Mouse (Mus musculus) MEL (cell line): ENCODE results near the gene Olfr520. TPM values are rescaled to one million over a fixed set of nuclear protein-coding genes. Genes with fewer than 3 reads are reported as not detected.
"Not testable (repeated sequence)": the region's sequence is repeated elsewhere in the genome, so short reads cannot be mapped to it uniquely, and the experiment has no call there.

Experiments used
- DNase-seq: peaks from one replicate; pipeline ENCODE4 v3.0.0; 2011; ENCODE audit warnings: low read depth, low spot score
- H3K27ac ChIP-seq: 2 replicates; pipeline ENCODE4 v1.5.1; 2012; ENCODE audit warnings: low read depth, mild to moderate bottlenecking, control low read depth, low read length, moderate library complexity; ENCODE audit not compliant: control insufficient read depth
- H3K27me3 ChIP-seq, 2 experiments: fragments of 150-350 bp in 1 of 2; sonication (generic) in 1 of 2; 2 replicates each; pipeline ENCODE4 v1.6.1; 2012; ENCODE audit warnings: low read length in 2 of 2, mild to moderate bottlenecking in 2 of 2, improper control_type of control experiment in 1 of 2, moderate library complexity in 1 of 2; ENCODE audit not compliant: insufficient read depth in 2 of 2, control insufficient read depth in 1 of 2
- H3K36me3 ChIP-seq, 2 experiments: 2 replicates each; pipeline ENCODE4 v1.6.1; 2012 to 2014; ENCODE audit warnings: low read length in 2 of 2, improper control_type of control experiment in 1 of 2, inconsistent platforms in 1 of 2, mild to moderate bottlenecking in 1 of 2; ENCODE audit not compliant: insufficient read depth in 2 of 2, control insufficient read depth in 1 of 2
- H3K4me1 ChIP-seq, 2 experiments: fragments of 150-350 bp in 1 of 2; sonication (generic) in 1 of 2; 2 replicates each; pipeline ENCODE4 v1.6.1; 2012; ENCODE audit warnings: low read length in 2 of 2, improper control_type of control experiment in 1 of 2, mild to moderate bottlenecking in 1 of 2; ENCODE audit not compliant: insufficient read depth in 2 of 2, control insufficient read depth in 1 of 2
- H3K4me3 ChIP-seq, 2 experiments: fragments of 150-350 bp in 1 of 2; sonication (generic) in 1 of 2; 2 replicates each; pipeline ENCODE4 v1.5.1; 2012; ENCODE audit warnings: low read depth in 2 of 2, low read length in 2 of 2, mild to moderate bottlenecking in 2 of 2, moderate library complexity in 2 of 2, control low read depth in 1 of 2, improper control_type of control experiment in 1 of 2; ENCODE audit not compliant: control insufficient read depth in 1 of 2, insufficient read depth in 1 of 2
- H3K79me2 ChIP-seq: 2 replicates; pipeline ENCODE4 v1.6.1; 2012; ENCODE audit warnings: mild to moderate bottlenecking, low read length, moderate library complexity; ENCODE audit not compliant: control insufficient read depth, poor library complexity, insufficient read depth
- H3K9ac ChIP-seq: 2 replicates; pipeline ENCODE4 v1.6.1; 2012; ENCODE audit warnings: low read depth, mild to moderate bottlenecking, control low read depth, low read length, moderate library complexity; ENCODE audit not compliant: control insufficient read depth, poor library complexity, severe bottlenecking
- H3K9me3 ChIP-seq: fragments of 150-350 bp; sonication (generic); replicated peaks from 2 replicates; pipeline ENCODE4 v1.6.1; 2012; ENCODE audit warnings: mild to moderate bottlenecking, low read length, improper control_type of control experiment, moderate library complexity; ENCODE audit not compliant: insufficient read depth
- BHLHE40 ChIP-seq: IDR thresholded peaks from 2 replicates; pipeline ENCODE4 v1.6.1; 2012; ENCODE audit warnings: low read depth, mild to moderate bottlenecking, inconsistent platforms, low read length, improper control_type of control experiment, borderline replicate concordance
- CHD1 ChIP-seq: IDR thresholded peaks from 2 replicates; pipeline ENCODE4 v1.6.1; 2012; ENCODE audit warnings: low read depth, mild to moderate bottlenecking, inconsistent platforms, low read length, improper control_type of control experiment
- CHD2 ChIP-seq: IDR thresholded peaks from 2 replicates; pipeline ENCODE4 v1.6.1; 2011; ENCODE audit warnings: low read length, improper control_type of control experiment
- CTCF ChIP-seq, 3 experiments: IDR thresholded peaks in 2 of 3; conservative IDR thresholded peaks in 1 of 3; 2 replicates each; pipeline ENCODE4 v1.5.1; 2011 to 2012; ENCODE audit warnings: low read length in 3 of 3, low read depth in 2 of 3, mild to moderate bottlenecking in 2 of 3, improper control_type of control experiment in 1 of 3, inconsistent platforms in 1 of 3, mixed read lengths in 1 of 3, moderate library complexity in 1 of 3; ENCODE audit not compliant: control insufficient read depth in 1 of 3, insufficient read depth in 1 of 3, poor library complexity in 1 of 3, severe bottlenecking in 1 of 3
- EP300 ChIP-seq, 2 experiments: IDR thresholded peaks; 2 replicates each; pipeline ENCODE4 v1.6.1; 2011; ENCODE audit warnings: improper control_type of control experiment in 2 of 2, low read length in 2 of 2, low read depth in 1 of 2, mild to moderate bottlenecking in 1 of 2
- ETS1 ChIP-seq: IDR thresholded peaks from 2 replicates; pipeline ENCODE4 v1.6.1; 2012; ENCODE audit warnings: low read depth, mild to moderate bottlenecking, inconsistent platforms, low read length, improper control_type of control experiment, moderate library complexity
- GABPA ChIP-seq: IDR thresholded peaks from 2 replicates; pipeline ENCODE4 v1.6.1; 2012; ENCODE audit warnings: low read depth, mild to moderate bottlenecking, inconsistent platforms, low read length, improper control_type of control experiment, moderate library complexity
- GATA1 ChIP-seq: IDR thresholded peaks from 2 replicates; pipeline ENCODE4 v1.6.1; 2011; ENCODE audit warnings: low read depth, low read length, improper control_type of control experiment
- JUND ChIP-seq: IDR thresholded peaks from 2 replicates; pipeline ENCODE4 v1.6.1; 2011; ENCODE audit warnings: low read depth, mild to moderate bottlenecking, improper control_type of control experiment, low read length
- KAT2A ChIP-seq: conservative IDR thresholded peaks from 2 replicates; pipeline ENCODE4 v1.6.1; 2012; ENCODE audit warnings: low read depth, low read length, improper control_type of control experiment, inconsistent platforms
- MAX ChIP-seq: IDR thresholded peaks from 2 replicates; pipeline ENCODE4 v1.6.1; 2011; ENCODE audit warnings: low read length, improper control_type of control experiment
- NELFE ChIP-seq: IDR thresholded peaks from 2 replicates; pipeline ENCODE4 v1.6.1; 2011; ENCODE audit warnings: low read depth, low read length, improper control_type of control experiment
- NRF1 ChIP-seq: IDR thresholded peaks from 2 replicates; pipeline ENCODE4 v1.6.1; 2014; ENCODE audit warnings: low read depth, mild to moderate bottlenecking, inconsistent platforms, low read length, improper control_type of control experiment, moderate library complexity; ENCODE audit not compliant: poor library complexity, insufficient read depth, severe bottlenecking
- POLR2A ChIP-seq, 2 experiments: IDR thresholded peaks; 2 replicates each; pipeline ENCODE4 v1.6.1; 2011 to 2012; ENCODE audit warnings: low read length in 2 of 2, mild to moderate bottlenecking in 2 of 2, control low read depth in 1 of 2, improper control_type of control experiment in 1 of 2, low read depth in 1 of 2, moderate library complexity in 1 of 2; ENCODE audit not compliant: control insufficient read depth in 1 of 2, insufficient read depth in 1 of 2, poor library complexity in 1 of 2
- POLR2AphosphoS5 ChIP-seq: IDR thresholded peaks from 2 replicates; pipeline ENCODE4 v1.6.1; 2012; ENCODE audit warnings: low read depth, borderline replicate concordance, mild to moderate bottlenecking, inconsistent platforms, low read length, moderate library complexity, mixed read lengths
- RCOR1 ChIP-seq: IDR thresholded peaks from 2 replicates; pipeline ENCODE4 v1.6.1; 2012; ENCODE audit warnings: low read depth, mild to moderate bottlenecking, inconsistent platforms, low read length, improper control_type of control experiment
- SIN3A ChIP-seq: IDR thresholded peaks from 2 replicates; pipeline ENCODE4 v1.6.1; 2012; ENCODE audit warnings: low read length, improper control_type of control experiment, inconsistent platforms
- TAL1 ChIP-seq: IDR thresholded peaks from 2 replicates; pipeline ENCODE4 v1.6.1; 2012; ENCODE audit warnings: mild to moderate bottlenecking, inconsistent platforms, low read length, moderate library complexity, mixed read lengths
- TBP ChIP-seq: IDR thresholded peaks from 2 replicates; pipeline ENCODE4 v1.8.0; 2011; ENCODE audit warnings: low read depth, low read length, improper control_type of control experiment
- TCF12 ChIP-seq: IDR thresholded peaks from 2 replicates; pipeline ENCODE4 v1.6.1; 2014; ENCODE audit warnings: low read depth, mild to moderate bottlenecking, inconsistent platforms, low read length, improper control_type of control experiment, moderate library complexity
- ZC3H11A ChIP-seq: IDR thresholded peaks from 2 replicates; pipeline ENCODE4 v1.6.1; 2012; ENCODE audit warnings: low read depth, mild to moderate bottlenecking, inconsistent platforms, low read length, improper control_type of control experiment
- ZKSCAN1 ChIP-seq: IDR thresholded peaks from 2 replicates; pipeline ENCODE4 v1.6.1; 2012; ENCODE audit warnings: low read depth, mild to moderate bottlenecking, inconsistent platforms, low read length, improper control_type of control experiment, moderate library complexity
- ZNF384 ChIP-seq: IDR thresholded peaks from 2 replicates; pipeline ENCODE4 v1.6.1; 2012; ENCODE audit warnings: low read depth, mild to moderate bottlenecking, inconsistent platforms, low read length, improper control_type of control experiment
- polyA plus RNA-seq, 2 experiments: library from polyadenylated mRNA; stranded (reverse) in 1 of 2; unstranded in 1 of 2; fragments of >175 nt in 1 of 2; fragments of >200 nt in 1 of 2; gene quantifications; 2 replicates each; pipeline versions ENCODE4 v1.2.1 to v1.2.4; 2012; ENCODE audit warnings: low replicate concordance in 2 of 2, low read depth in 1 of 2; ENCODE audit not compliant: insufficient read length in 2 of 2, insufficient read depth in 1 of 2, missing spikeins in 1 of 2
- total RNA-seq: library from RNA; depleted of rRNA; stranded (reverse); fragments of 300-350 nt; gene quantifications from 2 replicates; pipeline ENCODE4 v1.2.3, GENCODE M21; 2012

Olfr520 gene
- total and polyA plus RNA-seq, 3 experiments, result not detected

DNA sequence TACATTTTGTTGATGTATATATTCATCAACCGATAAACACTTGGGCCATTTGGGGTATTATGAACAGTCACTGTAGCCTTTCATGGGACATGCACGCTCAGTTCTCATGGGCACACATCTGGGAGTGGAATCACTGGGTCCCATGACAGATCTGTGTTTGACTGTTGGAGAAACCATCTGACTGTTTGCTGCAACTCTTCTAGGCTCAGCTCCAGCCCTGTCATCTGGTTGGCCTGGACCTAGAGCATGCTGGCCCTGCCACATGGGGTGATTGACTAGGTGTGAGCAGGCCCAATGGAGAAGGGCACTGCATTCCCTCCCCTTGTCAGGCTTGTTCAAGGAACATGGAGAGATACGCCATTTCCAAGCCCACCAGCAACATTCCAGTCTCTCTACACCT, 36.1 kb upstream of the Olfr520 start:
- TF ChIP-seq CHD1 (no peak), ETS1 (no peak), SIN3A (no peak), JUND (no peak), GABPA (no peak), CTCF (IDR thresholded peaks at IDR 0.05 in 2 of 3, conservative IDR thresholded peaks at IDR 0.05 in 1 of 3; ENCODE audit: control insufficient read depth in 1 of 3, insufficient read depth in 1 of 3, low read depth in 2 of 3, low read length in 3 of 3, poor library complexity in 1 of 3, severe bottlenecking in 1 of 3) (no peak), NRF1 (no peak), POLR2AphosphoS5 (no peak), TCF12 (no peak)
- H3K4me3 ChIP-seq, result no peak overlapping the region
- H3K9ac ChIP-seq, result no peak overlapping the region
- H3K27me3 ChIP-seq, result peaks cover 2 to 5% of the 10 kb centered on the region in 2 experiments
- no peaks in the 10 kb centered on the region for H3K4me1 ChIP-seq
- H3K79me2 ChIP-seq, result no peaks in the 10 kb centered on the region
- H3K36me3 ChIP-seq, result no peaks in the 10 kb centered on the region
- no peak overlapping the region for H3K27ac ChIP-seq
- no peak for DNase-seq
- H3K9me3 ChIP-seq, result no peaks in the 10 kb centered on the region

DNA sequence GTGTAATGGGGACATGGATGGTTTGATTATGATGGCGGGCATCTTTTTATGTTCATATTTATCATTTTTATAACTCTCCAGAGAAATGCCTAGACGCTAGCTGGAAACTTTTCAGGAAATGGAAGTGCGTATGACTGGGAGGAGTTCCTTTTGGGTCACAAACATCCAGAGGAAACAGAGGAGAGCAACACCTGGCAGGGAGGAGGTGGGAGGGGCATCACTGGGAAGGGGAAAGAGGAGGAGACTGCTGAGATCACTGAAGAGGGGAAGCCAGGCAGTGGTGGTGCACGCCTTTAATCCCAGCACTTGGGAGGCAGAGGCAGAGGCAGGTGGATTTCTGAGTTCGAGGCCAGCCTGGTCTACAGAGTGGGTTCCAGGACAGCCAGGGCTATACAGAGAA, 35.6 kb upstream of the Olfr520 start:
- not testable (repeated sequence) for H3K27me3 ChIP-seq

DNA sequence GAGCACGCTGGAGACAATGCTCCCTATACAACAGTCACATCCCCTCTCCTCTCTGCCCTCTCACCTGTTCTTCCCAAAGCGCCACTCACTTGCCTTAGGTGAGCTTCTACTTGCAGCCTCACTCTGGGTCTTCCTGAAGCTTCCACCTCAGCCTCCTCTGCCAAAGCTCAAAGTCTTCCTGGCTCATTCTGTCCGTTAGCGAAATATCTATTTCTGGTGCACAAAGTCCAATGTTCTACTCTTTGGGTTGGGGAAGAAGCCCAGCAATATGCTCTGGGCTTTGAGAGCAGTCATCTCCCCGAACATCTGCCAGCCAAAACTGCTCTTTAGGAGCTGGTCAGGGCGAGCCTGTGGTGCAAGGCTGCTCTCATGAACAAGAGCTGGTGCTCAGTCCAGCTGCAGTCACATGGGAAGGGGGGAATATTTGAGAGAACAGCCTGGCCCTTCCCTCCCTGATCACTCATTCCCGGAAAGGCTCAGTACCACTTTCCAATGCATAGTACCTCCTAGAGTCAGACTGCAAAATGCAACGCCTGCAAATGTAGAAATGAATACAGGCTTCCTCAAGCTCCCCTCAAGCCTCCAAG, 34.5 kb upstream of the Olfr520 start:
- no peak overlapping the region for H3K9ac ChIP-seq
- H3K4me1 ChIP-seq, result no peaks in the 10 kb centered on the region
- no peaks in the 10 kb centered on the region for H3K79me2 ChIP-seq
- no peak for DNase-seq
- TF ChIP-seq ZC3H11A (no peak), POLR2AphosphoS5 (no peak), TBP (no peak), RCOR1 (no peak), GABPA (no peak), MAX (no peak), POLR2A (IDR thresholded peaks at IDR 0.05; ENCODE audit: control insufficient read depth in 1 of 2, insufficient read depth in 1 of 2, low read depth in 1 of 2, low read length in 2 of 2, poor library complexity in 1 of 2) (no peak), GATA1 (no peak), BHLHE40 (no peak), ETS1 (no peak), KAT2A (no peak), CHD2 (no peak), TAL1 (no peak), ZNF384 (no peak), CHD1 (no peak), CTCF (IDR thresholded peaks at IDR 0.05 in 2 of 3, conservative IDR thresholded peaks at IDR 0.05 in 1 of 3; ENCODE audit: control insufficient read depth in 1 of 3, insufficient read depth in 1 of 3, low read depth in 2 of 3, low read length in 3 of 3, poor library complexity in 1 of 3, severe bottlenecking in 1 of 3) (no peak), NRF1 (no peak), ZKSCAN1 (no peak), EP300 (IDR thresholded peaks at IDR 0.05; ENCODE audit: low read depth in 1 of 2, low read length in 2 of 2) (no peak), NELFE (no peak)
- H3K27me3 ChIP-seq, result peaks cover 2 to 5% of the 10 kb centered on the region in 2 experiments
- H3K9me3 ChIP-seq, result no peaks in the 10 kb centered on the region
- H3K27ac ChIP-seq, result no peak overlapping the region
- H3K36me3 ChIP-seq, result no peaks in the 10 kb centered on the region
- no peak overlapping the region for H3K4me3 ChIP-seq

More for the DNA sequence above, 35.6 kb upstream of the Olfr520 start:
- H3K9me3 ChIP-seq, H3K4me1 ChIP-seq, H3K79me2 ChIP-seq, H3K4me3 ChIP-seq, H3K36me3 ChIP-seq, DNase-seq, H3K9ac ChIP-seq, H3K27ac ChIP-seq: not testable (repeated sequence)
